Mouse (Mus musculus): ENCODE results near the gene Gm13103. TPM values are rescaled to one million over a fixed set of nuclear protein-coding genes. Genes with fewer than 3 reads are reported as not detected.
"Not testable (repeated sequence)": the region's sequence is repeated elsewhere in the genome, so short reads cannot be mapped to it uniquely, and the experiment has no call there.

The Gm13103 gene
- polyA plus RNA-seq (2014; fragmentation: Nextera tagmentation; extraction: Ambion mirVana) = not detected in 2 replicates

- H3K27ac ChIP-seq (ENCODE audit: low read depth, low read length); H3K4me1 ChIP-seq (replicated peaks; ENCODE audit: control insufficient read depth, insufficient read depth, low read length); DNase-seq (ENCODE audit: low spot score); H3K27me3 ChIP-seq (ENCODE audit: control insufficient read depth, insufficient read depth, low read length); H3K36me3 ChIP-seq (ENCODE audit: control insufficient read depth, insufficient read depth, low read length); ATAC-seq (replicated peaks; ENCODE audit: low FRiP score); H3K9me3 ChIP-seq (ENCODE audit: control insufficient read depth, low read length); H3K4me2 ChIP-seq (ENCODE audit: low read depth, low read length, severe bottlenecking); H3K9ac ChIP-seq (ENCODE audit: low read length); H3K4me3 ChIP-seq (ENCODE audit: low read depth, low read length): not testable (repeated sequence)
Observed at GRCm38 (mm10) chr4:143846197-143846596, at the start of gene Gm13103. Gm13103 (plus strand) TSS chr4:143846497.

DNA sequence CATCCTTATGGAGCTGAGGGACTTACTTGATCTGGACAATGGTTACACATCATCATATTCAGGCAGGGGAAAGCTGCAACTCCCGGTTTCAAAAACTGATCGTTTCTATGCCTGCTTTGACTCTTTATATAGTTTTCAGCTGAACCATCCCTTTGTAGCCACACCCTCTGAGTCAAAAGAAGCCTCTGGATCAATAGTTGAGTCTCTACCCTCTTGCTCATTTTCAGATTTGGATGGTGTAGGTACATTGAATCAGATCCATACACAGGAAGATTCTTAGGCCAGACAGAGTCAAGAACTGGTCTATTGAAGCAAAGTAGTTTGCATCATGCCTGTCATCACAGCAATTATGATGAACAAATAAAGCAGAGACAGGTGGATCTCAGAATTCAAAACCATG is 30.3 kb upstream of the Gm13103 start, which contains the start of gene Gm13084:
TSS of gene Gm13084 (minus strand) at position 101 of the 400 bp plus-strand sequence.
- Histone ChIP-seq H3K4me2 (ENCODE audit: low read depth, low read length, severe bottlenecking) (no peak within 1 kb of the TSS), H3K4me1 (replicated peaks; ENCODE audit: control insufficient read depth, insufficient read depth, low read length) (no peaks in the 10 kb centered on the region), H3K9me3 (ENCODE audit: control insufficient read depth, low read length) (no peaks in the 10 kb centered on the region; the same call in 1 of the 2 replicates), H3K27ac (ENCODE audit: low read depth, low read length) (no peak within 1 kb of the TSS), H3K4me3 (ENCODE audit: low read depth, low read length) (no peak within 1 kb of the TSS), H3K9ac (ENCODE audit: low read length) (no peak within 1 kb of the TSS), H3K27me3 (ENCODE audit: control insufficient read depth, insufficient read depth, low read length) (no peaks in the 10 kb centered on the region), H3K36me3 (ENCODE audit: control insufficient read depth, insufficient read depth, low read length) (no peaks in the 10 kb centered on the region)
- ATAC-seq (replicated peaks; ENCODE audit: low FRiP score) (no peak), DNase-seq (ENCODE audit: low spot score) (no peak)
- WGBS = 73% methylated on average over 2 of the region's 2 CpGs

GRCm38 (mm10) chr4:143882371-143882770 is 36.1 kb downstream of the Gm13103 start:
- H3K27ac ChIP-seq (ENCODE audit: low read depth, low read length); ATAC-seq (replicated peaks; ENCODE audit: low FRiP score); DNase-seq (ENCODE audit: low spot score); H3K9ac ChIP-seq (ENCODE audit: low read length); H3K9me3 ChIP-seq (ENCODE audit: control insufficient read depth, low read length); H3K4me2 ChIP-seq (ENCODE audit: low read depth, low read length, severe bottlenecking); H3K4me3 ChIP-seq (ENCODE audit: low read depth, low read length); H3K36me3 ChIP-seq (ENCODE audit: control insufficient read depth, insufficient read depth, low read length); H3K27me3 ChIP-seq (ENCODE audit: control insufficient read depth, insufficient read depth, low read length); H3K4me1 ChIP-seq (replicated peaks; ENCODE audit: control insufficient read depth, insufficient read depth, low read length): not testable (repeated sequence)
- WGBS = 77% methylated on average over 1 of the region's 1 CpGs

DNA sequence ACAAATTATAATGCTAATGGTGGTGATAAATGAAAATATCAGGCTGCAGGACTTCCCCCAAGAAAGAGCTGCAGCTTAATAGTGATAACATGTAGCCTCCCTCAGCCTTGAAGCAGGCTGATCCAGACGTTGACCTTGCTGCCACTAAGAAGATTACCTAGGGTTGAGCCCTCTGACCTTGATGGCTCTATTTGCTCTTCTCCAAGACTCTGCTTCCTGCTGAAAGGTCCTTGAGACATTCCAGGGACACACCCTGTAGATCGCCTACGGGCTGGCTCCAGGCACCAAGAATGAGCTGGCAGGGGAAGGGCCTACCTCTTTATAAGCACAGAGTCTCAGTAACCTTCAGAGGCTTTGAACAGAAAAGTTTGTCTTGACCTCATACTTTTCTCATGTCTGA is 48.1 kb downstream of the Gm13103 start:
- not testable (repeated sequence) for ATAC-seq (replicated peaks; ENCODE audit: low FRiP score); H3K27ac ChIP-seq (ENCODE audit: low read depth, low read length); H3K4me1 ChIP-seq (replicated peaks; ENCODE audit: control insufficient read depth, insufficient read depth, low read length); H3K9ac ChIP-seq (ENCODE audit: low read length); DNase-seq (ENCODE audit: low spot score); H3K4me3 ChIP-seq (ENCODE audit: low read depth, low read length); H3K9me3 ChIP-seq (ENCODE audit: control insufficient read depth, low read length); H3K27me3 ChIP-seq (ENCODE audit: control insufficient read depth, insufficient read depth, low read length); H3K36me3 ChIP-seq (ENCODE audit: control insufficient read depth, insufficient read depth, low read length); H3K4me2 ChIP-seq (ENCODE audit: low read depth, low read length, severe bottlenecking)
- WGBS = 90% methylated on average over 3 of the region's 3 CpGs

DNA sequence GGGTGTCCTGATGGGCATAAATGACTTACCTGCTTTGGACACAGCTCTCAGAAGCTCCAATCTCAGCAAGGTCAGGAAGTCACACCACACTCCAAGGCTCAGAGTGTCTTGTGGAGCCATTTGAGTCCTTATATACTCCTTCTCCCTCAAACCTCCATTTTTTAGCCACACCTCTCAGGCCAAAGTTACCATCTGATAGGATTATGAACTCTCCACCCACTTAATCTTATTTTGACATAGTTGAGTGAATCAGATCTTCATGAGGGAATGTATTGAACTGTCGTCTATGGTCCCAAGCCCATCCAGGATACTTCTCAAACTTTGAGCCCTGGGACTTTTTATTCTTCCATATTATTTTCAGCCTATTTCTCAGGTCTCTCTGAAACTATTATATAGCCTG is 54.0 kb downstream of the Gm13103 start, which contains the start of gene Pramef6:
TSS of gene Pramef6 (minus strand) at position 101 of the 400 bp plus-strand sequence.
- not testable (repeated sequence) for H3K27me3 ChIP-seq (ENCODE audit: control insufficient read depth, insufficient read depth, low read length); H3K9ac ChIP-seq (ENCODE audit: low read length)
- 88% methylated on average over 1 of the region's 1 CpGs for WGBS

More for the DNA sequence above, 54.0 kb downstream of the Gm13103 start, which contains the start of gene Pramef6:
- H3K9me3 ChIP-seq (ENCODE audit: control insufficient read depth, low read length); DNase-seq (ENCODE audit: low spot score); H3K27ac ChIP-seq (ENCODE audit: low read depth, low read length); ATAC-seq (replicated peaks; ENCODE audit: low FRiP score); H3K4me3 ChIP-seq (ENCODE audit: low read depth, low read length); H3K4me2 ChIP-seq (ENCODE audit: low read depth, low read length, severe bottlenecking); H3K36me3 ChIP-seq (ENCODE audit: control insufficient read depth, insufficient read depth, low read length); H3K4me1 ChIP-seq (replicated peaks; ENCODE audit: control insufficient read depth, insufficient read depth, low read length): not testable (repeated sequence)

Other genes with a start within 250 kb of the Gm13103 start
- gene Gm13083, start 231.5 kb upstream of the Gm13103 start, polyA plus RNA-seq (2014; fragmentation: Nextera tagmentation; extraction: Ambion mirVana) = not detected in 2 replicates
- not detected in 2 replicates for gene Gm13088, start 189.3 kb upstream of the Gm13103 start, polyA plus RNA-seq (2014; fragmentation: Nextera tagmentation; extraction: Ambion mirVana)
- not detected in 2 replicates for gene Gm13089, start 143.8 kb upstream of the Gm13103 start, polyA plus RNA-seq (2014; fragmentation: Nextera tagmentation; extraction: Ambion mirVana)
- not detected in 2 replicates for gene Gm13078, start 127.0 kb upstream of the Gm13103 start, polyA plus RNA-seq (2014; fragmentation: Nextera tagmentation; extraction: Ambion mirVana)
- gene Gm13023, start 57.1 kb upstream of the Gm13103 start, polyA plus RNA-seq (2014; fragmentation: Nextera tagmentation; extraction: Ambion mirVana) = not detected in 2 replicates
- gene Gm13084, start 30.4 kb upstream of the Gm13103 start, polyA plus RNA-seq (2014; fragmentation: Nextera tagmentation; extraction: Ambion mirVana) = not detected in 2 replicates
- not detected in 2 replicates for gene Pramef6, start 53.9 kb downstream of the Gm13103 start, polyA plus RNA-seq (2014; fragmentation: Nextera tagmentation; extraction: Ambion mirVana)
- not detected in 2 replicates for gene Pramef25, start 104.5 kb downstream of the Gm13103 start, polyA plus RNA-seq (2014; fragmentation: Nextera tagmentation; extraction: Ambion mirVana)
- gene Gm13101, start 120.5 kb downstream of the Gm13103 start, polyA plus RNA-seq (2014; fragmentation: Nextera tagmentation; extraction: Ambion mirVana) = not detected in 2 replicates
- gene Pramef17, start 147.9 kb downstream of the Gm13103 start, polyA plus RNA-seq (2014; fragmentation: Nextera tagmentation; extraction: Ambion mirVana) = not detected in 2 replicates
- gene Pramel4, start 212.6 kb downstream of the Gm13103 start, polyA plus RNA-seq (2014; fragmentation: Nextera tagmentation; extraction: Ambion mirVana) = not detected in 2 replicates

Data from forebrain, embryonic 11.5 days (tissue).